Mouse (Mus musculus) cerebellum, adult 8-10 months (tissue): ENCODE measurements around the gene Mrrf.

ENCODE experiments used
- DNase-seq: peaks from one replicate; pipeline ENCODE4 v3.0.0; 2022

Mrrf gene

DNA sequence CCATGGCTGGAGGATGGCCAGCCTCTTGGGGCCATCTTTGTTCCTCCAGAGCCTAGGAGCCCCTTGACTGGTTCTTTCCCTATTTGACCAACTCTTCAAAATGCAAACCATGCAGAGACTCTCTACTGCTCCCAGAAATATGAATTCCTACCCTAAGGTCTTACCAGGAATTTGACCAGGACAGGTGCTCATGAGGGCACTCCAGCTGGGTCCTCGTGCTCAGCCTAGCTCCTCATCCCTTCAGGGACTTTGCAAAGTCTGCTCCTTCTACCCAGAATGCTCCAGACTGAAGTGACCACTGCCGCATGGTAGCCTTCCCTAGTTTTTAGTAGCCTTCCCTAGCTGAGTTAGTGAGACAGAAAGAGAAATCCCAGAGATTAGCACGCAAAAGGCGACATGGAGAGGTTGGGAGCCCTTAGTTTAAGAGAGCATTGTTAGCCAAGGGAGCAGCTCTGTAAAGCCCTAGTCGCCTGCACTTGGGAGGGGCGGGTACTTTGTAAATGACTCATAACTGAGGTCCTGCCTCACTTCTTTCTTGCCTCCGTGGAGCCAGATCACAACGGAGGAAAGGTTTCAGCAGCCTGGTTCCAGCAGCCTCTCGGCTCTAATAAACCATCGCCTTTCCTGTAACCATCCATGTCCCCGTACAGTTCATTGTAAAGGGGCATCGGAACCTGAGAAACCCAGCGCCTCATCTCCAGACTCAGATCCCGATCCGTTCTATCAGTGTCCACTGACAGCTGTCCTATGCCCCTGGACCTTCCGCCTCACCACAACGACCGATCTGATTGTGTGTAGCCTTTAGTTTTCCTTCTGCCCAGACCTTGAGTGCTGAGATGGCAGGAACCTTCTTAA is 65.8 kb downstream of the Mrrf start:
- DNase-seq: no peak

DNA sequence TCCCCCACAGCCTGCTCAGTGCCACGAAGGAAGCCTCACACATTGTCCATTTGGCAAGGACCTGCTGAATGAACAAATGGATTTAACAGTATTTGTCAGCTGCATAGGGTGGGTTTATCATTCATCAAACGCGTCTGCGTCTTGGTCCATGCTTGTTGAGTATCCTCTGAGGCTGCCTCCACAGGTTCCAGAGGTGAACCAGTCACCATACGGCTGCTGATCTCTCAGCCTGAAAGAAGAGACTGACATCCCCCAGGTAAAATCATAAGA is 66.4 kb downstream of the Mrrf start:
- no peak for DNase-seq

DNA sequence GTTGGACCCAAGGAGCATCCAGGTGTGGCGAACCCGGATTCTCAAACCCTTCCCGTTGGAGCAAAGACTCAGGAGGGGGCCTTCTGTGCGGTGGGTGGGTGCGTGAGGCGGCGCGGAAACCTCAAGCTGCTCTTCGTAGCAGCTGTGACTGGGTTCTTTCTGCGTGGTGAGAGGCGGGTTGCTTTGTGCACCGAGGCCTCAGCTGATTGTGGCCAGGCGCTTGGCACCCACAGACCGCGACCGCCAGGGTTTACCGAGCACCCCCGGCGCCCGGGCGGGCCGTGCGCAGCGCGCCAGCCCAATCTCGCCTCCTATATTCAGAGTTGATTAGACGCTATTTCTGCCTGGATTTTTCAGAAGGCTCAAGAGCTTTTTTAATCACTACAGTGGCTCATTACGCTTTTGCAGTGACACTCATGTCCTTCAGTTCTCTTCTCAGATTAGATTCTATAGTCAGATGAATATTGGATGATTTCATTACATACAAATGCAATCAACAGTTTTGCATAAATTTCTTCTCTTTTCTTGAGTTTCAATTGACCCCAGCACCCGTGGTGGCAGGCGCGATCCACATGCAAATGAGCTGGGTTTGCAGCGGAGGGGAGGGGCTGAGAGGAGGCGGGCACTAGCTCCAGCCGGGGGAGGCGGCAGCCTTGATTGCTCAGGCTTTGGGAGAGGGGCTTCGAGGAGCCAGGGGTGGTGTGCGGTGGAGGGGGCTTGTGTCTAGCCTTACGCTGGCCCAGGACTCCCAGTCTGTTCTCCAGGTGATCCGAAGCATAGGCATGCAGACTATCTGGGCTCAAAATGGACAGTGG is 67.0 kb downstream of the Mrrf start:
- DNase-seq: no peak

DNA sequence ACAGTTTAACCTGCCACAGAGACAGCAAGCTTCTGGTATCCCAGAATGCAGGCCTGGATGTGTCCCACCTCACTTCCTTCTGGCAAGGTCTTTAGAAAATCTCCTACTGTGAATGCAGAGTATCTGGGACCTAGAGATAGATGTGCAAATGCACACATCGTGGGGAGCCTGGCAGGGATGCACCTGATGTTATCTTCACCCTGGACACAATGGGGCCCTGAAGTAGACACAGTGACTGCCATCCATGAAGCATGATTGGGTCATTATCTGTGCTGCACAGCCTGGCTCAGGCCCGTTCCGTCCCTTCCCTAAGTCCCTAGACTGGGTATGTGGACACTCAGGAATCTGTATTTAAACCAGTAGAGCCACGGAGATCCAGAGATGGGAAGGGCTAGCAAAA is 68.4 kb downstream of the Mrrf start:
- no peak for DNase-seq

DNA sequence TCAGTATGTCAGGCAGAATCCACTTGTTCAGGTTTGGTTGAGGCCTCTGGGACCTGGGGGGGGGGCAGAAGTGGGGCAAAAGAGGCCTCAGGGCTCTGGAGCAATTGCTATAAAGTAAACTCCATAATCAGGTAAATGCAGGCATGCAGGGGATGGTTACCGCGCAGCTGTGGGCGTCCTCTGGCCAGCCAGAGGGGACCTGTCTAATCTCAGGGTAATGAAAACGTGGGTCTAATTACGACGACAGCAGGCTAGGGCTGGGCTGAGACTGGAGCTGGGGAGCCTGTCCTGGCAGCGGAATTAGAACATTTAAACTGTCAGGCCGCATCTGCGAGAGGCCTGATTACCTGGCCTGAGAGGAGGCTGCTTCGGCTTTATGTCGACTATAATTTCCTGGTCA is 70.9 kb downstream of the Mrrf start:
- no peak for DNase-seq

DNA sequence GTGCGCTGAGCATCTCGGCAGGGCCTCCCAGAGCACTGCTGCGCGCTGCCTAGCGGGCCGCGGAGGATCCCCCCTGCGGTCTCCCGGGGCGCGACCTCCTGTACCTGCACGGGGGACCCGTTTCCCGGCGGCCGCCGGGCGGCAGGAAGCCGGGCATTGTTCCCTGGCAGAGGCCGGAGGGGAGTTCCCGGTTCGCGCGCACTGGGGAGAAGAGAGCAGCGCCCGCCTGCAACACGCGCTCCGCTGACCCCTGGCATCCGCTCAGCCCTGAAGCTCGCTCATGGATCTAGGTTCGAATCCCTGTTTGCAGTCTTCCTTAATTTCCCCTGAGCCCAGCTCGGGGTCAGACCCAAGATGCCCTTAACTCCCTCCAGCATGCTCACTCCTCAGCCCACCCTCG is 74.6 kb downstream of the Mrrf start:
- DNase-seq: no peak

DNA sequence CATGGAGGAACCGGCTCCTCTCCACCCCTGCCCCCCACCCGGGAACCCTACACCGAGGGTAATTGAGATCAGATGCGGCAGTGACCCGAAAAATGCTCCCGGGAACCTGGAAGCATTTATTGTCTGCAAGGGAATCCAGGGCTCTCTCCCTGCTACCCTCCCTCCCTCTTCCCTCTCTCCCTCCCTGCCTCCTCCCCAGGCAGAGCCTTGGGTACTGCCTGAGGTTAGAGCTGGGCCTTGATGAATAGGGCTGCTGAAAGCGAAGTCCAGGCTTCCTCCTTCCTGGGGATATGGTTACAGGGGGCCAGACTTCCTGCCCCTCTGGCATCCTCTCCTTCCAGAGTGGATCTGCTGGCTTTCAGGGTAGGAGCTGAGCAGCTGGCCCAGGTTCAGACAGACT is 75.6 kb downstream of the Mrrf start:
- no peak for DNase-seq

DNA sequence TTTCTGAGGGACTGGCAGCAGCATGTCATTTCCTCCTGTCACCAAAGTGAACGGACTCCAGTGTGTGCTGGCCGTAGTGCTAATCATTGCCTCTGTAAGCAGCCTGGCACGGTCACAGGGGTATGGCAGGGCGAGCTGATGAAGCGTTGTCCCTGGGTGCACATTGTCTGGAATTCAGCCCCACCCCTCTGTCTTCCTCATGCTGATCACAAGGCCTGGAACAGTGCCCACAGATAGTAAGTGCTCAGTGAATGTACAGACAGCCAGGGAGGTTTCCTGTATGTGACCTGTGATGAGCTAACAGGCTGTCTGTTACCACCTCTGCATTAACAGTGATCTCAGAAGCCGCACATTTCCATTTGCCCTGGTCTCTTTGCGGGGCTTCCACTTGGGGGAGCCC is 76.9 kb downstream of the Mrrf start:
- no peak for DNase-seq

DNA sequence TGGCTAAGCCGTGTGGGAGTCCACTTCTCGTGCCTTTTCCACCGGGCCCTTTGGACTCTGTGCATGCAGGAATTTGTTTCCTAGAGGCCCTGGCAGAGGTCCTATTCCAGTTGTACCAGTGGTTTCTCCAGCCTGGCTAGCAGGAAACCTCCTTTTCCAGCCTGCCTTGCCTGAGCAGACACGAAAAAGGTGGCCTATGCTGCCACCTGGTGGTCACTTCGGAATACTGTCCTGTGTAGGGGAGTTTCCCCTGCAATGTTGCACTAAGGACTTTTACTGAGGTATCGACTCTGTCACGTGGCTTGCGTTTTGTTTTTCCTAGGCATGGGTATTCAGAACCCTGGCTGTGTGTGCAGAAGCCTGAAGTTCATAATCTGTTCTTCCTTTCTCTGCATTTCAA is 77.8 kb downstream of the Mrrf start:
- DNase-seq: peak; percentile 71

DNA sequence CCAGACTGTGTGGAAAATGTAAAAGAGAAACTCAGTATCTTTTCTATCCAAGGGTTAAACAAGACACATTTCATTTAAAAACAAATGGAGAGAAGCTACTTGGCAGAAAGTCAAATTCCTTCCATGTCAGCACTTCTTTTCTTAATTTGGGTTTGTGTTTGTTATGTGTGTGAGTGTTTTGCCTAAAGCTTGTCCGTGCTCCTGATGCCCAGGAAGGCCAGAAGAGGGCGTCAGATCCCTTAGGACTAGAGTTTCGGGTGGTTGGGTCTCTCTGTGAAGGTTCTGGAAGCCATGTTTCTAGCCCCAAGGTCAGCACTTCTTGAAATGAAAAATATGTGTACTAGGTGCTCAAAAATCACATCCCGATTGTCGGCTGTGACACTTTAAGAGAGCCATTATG is 78.2 kb downstream of the Mrrf start:
- no peak for DNase-seq

DNA sequence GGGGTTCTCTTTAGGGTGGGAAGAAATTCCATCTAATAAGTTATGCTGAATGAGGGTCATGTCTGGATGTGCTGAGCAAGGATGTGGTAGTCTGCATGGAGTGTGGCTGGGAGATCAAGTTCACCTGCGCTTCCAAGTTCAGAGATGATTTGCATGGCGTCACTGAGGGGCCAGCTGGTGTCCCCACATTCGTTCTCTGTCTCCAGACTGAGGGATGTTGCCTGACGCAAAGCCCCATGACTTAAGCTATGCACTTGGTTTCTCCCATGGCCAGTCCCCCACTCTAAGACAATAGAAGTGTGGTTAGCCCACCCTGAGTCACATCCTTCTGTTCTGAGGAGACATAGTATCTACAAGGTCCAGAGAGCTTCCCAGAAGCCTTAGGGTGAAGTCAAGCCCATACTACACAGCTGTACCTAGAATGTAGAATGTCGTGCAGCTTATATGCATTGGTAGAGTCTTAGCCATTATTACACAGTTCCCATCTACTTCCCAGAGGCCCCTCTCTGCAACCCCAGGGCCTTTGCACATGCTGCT is 79.1 kb downstream of the Mrrf start:
- DNase-seq: no peak

DNA sequence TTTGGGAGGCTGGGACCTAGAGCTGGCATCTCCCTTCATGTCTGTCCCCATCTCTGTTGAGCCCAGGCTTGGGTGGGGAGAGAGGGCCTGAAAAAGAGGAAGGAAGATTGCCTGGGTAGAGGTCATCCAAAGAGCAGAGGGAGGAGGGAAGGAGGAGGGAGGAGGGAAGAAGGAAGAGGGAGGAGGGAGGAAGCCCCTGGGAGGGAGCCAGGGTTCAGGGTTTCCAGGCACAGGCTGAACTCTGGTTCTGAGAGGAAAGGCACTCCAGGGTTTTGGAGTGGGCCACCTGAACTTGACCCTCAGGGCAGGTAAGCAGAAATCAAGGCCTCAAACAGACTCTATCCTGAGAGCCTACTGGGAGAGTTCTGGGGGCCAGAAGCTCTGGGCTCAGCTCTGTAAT is 80.4 kb downstream of the Mrrf start:
- DNase-seq: no peak

DNA sequence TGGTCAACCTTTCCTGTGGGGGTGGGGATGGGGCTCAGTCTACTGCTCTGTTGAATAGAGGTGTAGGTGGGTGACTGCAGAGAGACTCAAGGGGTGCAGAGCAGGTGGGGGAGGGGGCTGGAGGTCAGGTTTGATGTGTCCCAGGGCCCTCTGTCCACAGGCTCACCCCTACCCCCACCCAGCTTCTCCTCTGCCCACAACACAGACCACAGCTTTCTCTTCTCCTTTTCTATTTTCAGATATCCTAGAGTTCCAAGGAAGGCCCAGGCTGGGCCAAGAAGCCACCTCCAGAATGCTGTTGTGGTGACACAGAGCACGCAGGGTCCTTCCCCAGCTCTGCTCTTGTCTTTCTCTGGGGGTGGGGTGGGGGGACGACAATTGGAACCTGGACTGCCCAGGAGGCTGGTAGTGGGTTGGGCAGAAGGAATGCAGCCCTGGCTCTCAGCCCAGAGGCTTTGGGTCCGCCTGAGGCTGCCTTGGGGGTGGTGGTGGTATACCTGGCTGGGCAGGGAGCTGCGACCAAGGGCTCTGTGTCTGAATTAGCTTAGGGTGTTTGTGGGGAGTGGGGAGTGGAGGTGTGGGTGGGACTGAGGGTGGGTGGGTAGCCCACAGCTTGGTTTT is 80.9 kb downstream of the Mrrf start:
- DNase-seq: no peak

DNA sequence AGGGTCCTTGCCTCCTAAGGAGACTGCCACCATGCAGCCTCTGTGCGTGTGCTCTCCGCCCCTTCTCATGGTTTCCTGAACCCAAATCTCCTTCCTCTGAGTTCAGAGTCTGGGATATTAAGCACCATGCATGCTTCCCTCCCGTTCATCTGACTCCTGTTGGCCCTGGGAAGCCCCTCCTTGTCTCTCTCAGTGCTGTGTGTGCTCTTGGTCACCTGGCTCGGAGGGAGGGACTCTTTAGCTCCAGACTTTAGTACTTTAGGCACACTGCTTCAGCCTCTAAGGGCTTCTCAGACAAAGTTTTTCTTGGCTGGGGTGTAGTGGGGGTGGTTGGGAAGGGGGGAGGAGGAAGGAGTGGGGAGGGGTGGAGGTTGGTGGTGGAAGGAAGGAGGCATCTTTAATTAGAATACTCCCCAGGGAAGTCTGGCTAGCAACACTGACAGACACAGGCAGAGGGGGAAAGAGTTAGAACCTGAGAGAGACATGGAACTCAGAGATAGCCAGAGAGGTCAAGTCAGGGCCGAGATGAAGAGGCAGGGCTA is 81.6 kb downstream of the Mrrf start:
- DNase-seq: no peak

DNA sequence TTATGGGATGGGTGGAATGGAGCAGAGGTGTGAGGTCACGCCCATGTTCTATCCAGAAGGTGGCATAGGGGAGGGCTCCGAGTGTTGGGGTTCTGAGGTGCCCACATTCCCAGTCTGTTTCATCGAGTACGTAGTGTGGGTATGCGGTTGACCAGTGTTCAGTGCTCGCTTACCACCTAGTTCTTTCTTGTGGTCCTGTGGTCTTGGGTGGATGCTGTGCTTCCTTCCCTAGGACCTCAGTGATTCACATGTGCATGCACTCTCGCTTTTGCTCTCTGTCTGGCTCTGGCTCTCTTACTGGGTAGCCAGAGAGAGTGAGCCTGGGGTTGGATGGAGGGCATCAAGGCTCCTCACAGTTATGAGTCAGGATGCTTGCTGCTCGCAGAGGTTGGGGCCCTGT is 83.9 kb downstream of the Mrrf start:
- DNase-seq: no peak

DNA sequence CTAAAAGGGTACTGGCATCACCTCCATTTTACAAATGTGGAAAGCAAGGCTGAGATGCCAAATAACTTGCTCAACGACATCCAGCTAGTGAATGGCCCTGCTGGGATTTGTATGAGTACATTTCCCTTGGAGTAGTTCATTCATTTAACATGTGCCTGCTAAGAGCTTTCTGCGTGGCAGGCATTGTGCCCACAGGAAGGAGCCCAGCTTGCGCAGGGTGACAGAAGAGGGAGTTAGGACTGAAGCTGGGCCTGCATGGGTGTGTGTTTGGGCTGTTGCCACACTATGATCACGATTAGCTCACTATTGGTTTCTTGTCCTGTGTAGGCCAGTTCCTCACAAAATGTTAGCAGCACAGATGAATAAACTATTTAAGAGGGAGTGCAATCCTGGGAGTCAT is 84.7 kb downstream of the Mrrf start:
- no peak for DNase-seq

DNA sequence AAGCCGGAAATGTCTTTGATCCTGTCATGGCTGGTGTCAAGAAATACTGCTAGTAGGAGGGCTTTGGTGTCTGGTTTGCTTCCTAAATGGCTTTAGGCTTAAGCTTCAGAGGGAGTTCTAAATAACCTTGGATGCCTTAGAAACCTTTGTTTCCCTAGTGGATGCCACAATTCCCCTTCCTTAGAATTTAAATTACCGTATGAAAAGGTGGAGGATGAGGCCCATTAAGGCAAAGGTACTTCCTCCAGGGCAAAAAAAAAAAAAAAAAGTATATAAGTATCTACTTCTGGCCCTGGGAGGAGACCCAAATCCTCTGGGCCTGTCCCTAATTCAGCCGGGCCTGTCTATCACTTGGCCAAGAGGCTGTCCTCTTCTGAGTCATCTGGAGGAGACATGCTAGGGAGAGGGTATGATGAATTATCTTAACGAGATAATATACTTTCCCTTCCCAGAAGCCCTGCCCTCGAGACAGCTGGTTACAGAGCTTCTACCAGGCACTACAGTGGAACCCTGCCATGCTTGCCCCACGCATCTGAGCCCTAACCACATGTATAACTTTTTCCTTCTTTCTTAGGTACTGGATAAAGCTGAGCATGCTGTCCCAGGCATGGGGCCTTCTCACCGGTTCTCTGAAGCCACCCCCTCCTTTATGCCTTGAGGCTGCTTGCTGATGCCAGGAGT is 86.1 kb downstream of the Mrrf start:
- no peak for DNase-seq

DNA sequence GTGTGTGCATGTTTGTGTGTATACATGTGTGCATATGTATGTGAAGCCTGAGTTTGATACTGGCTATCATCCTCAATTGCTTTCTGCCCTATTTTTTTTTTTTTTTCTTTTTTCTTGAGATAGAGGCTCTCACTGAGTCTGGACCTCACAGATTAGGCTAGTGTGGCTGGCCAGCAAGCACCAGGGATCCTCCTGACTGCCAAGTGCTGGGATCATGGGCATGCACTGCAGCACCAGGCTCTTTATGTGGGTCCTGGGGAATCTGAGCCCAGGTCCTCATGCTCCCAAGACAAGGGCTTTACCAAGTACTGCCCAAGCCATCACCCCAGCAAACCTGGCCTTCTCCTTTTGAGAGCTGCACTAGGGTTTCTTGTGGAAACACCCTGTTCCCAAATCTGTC is 87.2 kb downstream of the Mrrf start:
- DNase-seq: no peak

DNA sequence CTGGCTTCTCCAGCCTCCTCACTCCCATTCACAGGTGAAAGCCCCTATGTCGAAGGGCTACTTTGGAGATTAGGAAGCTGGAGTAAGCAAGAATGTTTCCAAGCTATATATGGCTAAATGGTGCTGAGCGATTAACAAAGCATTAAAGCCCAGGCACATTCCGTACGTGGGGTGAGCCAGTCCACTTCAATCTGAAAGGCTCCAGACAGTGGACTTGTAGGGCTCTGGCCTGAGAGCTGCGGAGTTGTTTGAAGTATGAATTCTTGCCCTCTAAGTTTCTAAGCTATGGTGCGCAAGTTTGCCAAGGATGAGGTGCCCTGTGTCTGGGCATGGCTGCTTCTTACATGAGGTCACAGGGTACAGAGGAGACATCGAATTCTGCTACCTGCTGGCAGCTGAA is 88.0 kb downstream of the Mrrf start:
- no peak for DNase-seq

DNA sequence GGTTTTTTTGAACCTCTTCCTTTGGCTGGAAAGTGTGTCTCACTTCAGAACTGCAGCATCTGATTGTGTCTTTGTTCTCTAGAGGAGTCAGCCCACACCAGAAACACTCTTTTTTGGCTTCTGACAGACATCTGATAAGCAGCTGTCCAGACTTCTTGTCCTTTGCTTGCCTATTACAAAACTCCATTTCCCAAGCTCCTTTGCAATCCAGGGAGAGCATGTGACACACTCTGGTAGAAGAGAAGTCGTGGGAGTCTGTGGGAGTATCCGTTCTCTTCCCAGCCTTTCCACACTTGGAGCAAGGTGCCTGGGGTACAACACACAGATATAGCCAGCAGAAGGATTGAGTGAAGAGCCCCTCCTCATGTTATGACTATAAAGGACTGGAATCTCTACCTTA is 88.4 kb downstream of the Mrrf start:
- DNase-seq: no peak

DNA sequence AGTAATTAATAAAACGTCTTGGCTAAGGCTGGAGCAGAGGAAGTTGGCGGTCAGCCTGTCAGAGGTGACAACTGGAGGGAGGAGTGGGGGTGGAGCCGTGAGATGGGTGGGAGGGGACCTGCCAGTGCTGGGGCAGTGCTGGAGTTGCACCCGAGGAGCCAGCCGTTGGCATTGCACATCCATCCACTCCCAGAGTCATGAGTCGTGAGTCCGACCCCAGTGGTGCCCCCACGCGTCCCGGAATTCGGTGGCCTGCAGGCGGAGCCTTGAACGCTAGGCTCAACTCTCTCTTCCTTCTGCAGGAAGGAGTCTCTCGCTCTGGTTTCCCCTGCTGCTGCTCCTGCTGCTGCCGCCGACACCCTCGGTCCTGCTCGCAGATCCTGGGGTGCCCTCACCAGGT is 94.2 kb downstream of the Mrrf start, which contains the start of gene Ptgs1:
TSS of gene Ptgs1 (plus strand) at position 61 of the 400 bp plus-strand sequence.
- no peak for DNase-seq

DNA sequence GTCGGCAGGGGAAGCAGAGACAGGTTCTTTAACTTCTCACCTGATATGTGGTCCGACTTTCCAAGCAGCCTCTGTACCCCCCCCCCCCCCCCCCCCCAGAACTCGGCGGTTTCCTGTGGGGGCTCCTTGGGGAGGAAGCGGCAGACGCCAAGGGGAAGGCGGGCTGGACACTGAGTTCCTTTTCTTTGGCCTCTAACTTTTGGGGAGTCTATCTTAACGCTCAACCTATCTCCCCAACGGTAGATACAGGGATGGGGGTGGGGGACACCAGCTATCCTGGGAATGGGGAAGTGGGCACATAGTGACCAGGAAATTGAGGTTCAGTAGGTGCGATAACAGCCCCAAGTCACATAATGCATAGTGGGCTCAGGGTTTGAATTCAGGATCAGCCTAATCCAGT is 94.8 kb downstream of the Mrrf start:
- DNase-seq: no peak
